Mouse (Mus musculus) bone marrow, adult 2 months (tissue): ENCODE measurements around the gene Mgat4b.

Experiments used
- CTCF ChIP-seq: fragments of 200-500 bp; IDR thresholded peaks from 2 replicates; pipeline ENCODE4 v1.5.1; 2011; ENCODE audit warnings: low read length, control low read depth; ENCODE audit not compliant: control insufficient read depth, insufficient read depth
- POLR2A ChIP-seq: fragments of 200-500 bp; IDR thresholded peaks from 2 replicates; pipeline ENCODE4 v1.6.1; 2011; ENCODE audit warnings: low read depth, mild to moderate bottlenecking, control low read depth, low read length, borderline replicate concordance; ENCODE audit not compliant: control insufficient read depth

- TF ChIP-seq CTCF: no peak
- TF ChIP-seq POLR2A: no peak
Measured at GRCm38 (mm10) chr11:50178532-50179488, 31.9 kb upstream of the Mgat4b start.
